Mouse (Mus musculus): ENCODE measurements around the gene Krtap1-4. TPM values are rescaled to one million over a fixed set of nuclear protein-coding genes. Genes with fewer than 3 reads are reported as not detected.

The Krtap1-4 gene
- polyA plus RNA-seq, 1 experiment from 2014 or later = not detected

DNA sequence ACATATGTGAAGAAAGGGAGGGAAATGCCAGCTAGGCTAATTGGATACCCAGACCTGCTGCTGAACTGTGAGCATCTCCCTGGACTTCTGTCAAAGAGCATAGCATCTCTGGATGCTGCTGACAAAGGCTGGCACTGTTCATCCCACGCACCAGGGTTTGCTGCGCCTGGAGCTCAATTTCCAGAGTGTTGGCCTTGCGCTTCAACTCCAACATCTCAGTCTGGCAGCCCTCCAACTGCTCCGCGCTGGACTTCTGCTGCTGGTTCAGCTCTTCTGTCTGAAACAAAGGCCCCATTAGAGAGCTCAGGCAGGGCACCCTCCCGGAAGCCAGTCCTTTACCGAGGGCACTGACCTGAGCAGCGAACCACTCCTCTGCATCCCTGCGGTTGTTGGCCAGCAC, 43.7 kb downstream of the Krtap1-4 start:
- H3K4me3 ChIP-seq = no peak overlapping the region
- H3K36me3 ChIP-seq (ENCODE audit: poor library complexity, severe bottlenecking) = no peaks in the 10 kb centered on the region
- no peak overlapping the region for H3K4me2 ChIP-seq
- WGBS = 53% methylated on average over 9 of the region's 9 CpGs
- H3K9me3 ChIP-seq (replicated peaks) = no peaks in the 10 kb centered on the region
- H3K27ac ChIP-seq = no peak overlapping the region; the same call in 1 of the 2 replicates
- peaks cover 7% of the 10 kb centered on the region; the same call in 1 of the 2 replicates for H3K4me1 ChIP-seq
- no peak overlapping the region for H3K9ac ChIP-seq
- no peaks in the 10 kb centered on the region for H3K27me3 ChIP-seq
- no peak for ATAC-seq

Other genes starting within 250 kb of the Krtap1-4 start
- gene Krt26, start 245.7 kb downstream of the Krtap1-4 start, polyA plus RNA-seq (2015; fragmentation: Nextera tagmentation; extraction: Ambion mirVana) = 0.09 TPM in 1 of 2 replicates, not detected in the other
- gene Krt27, start 232.6 kb downstream of the Krtap1-4 start, polyA plus RNA-seq (2015; fragmentation: Nextera tagmentation; extraction: Ambion mirVana) = not detected in 2 replicates
- gene Krt28, start 208.8 kb downstream of the Krtap1-4 start, polyA plus RNA-seq (2015; fragmentation: Nextera tagmentation; extraction: Ambion mirVana) = 0.17 and 0.21 TPM in 2 replicates
- 31.4 and 39.8 TPM in 2 replicates for gene Krt10, start 194.3 kb downstream of the Krtap1-4 start, polyA plus RNA-seq (2015; fragmentation: Nextera tagmentation; extraction: Ambion mirVana)
- 0.15 TPM in 1 of 2 replicates, not detected in the other for gene Krt12, start 161.4 kb downstream of the Krtap1-4 start, polyA plus RNA-seq (2015; fragmentation: Nextera tagmentation; extraction: Ambion mirVana)
- gene Krt20, start 145.5 kb downstream of the Krtap1-4 start, polyA plus RNA-seq (2015; fragmentation: Nextera tagmentation; extraction: Ambion mirVana) = 0.11 TPM in 1 of 2 replicates, not detected in the other
- not detected in 2 replicates for gene Krt23, start 90.5 kb downstream of the Krtap1-4 start, polyA plus RNA-seq (2015; fragmentation: Nextera tagmentation; extraction: Ambion mirVana)
- not detected in 2 replicates for gene Krt39, start 62.3 kb downstream of the Krtap1-4 start, polyA plus RNA-seq (2015; fragmentation: Nextera tagmentation; extraction: Ambion mirVana)
- not detected in 2 replicates for gene Krt40, start 40.5 kb downstream of the Krtap1-4 start, polyA plus RNA-seq (2015; fragmentation: Nextera tagmentation; extraction: Ambion mirVana)
- gene Krtap3-3, start 32.8 kb downstream of the Krtap1-4 start, polyA plus RNA-seq (2015; fragmentation: Nextera tagmentation; extraction: Ambion mirVana) = not detected in 2 replicates
- gene Krtap3-2, start 26.8 kb downstream of the Krtap1-4 start, polyA plus RNA-seq (2015; fragmentation: Nextera tagmentation; extraction: Ambion mirVana) = not detected in 2 replicates
- gene Gm11939, start 24.2 kb downstream of the Krtap1-4 start, polyA plus RNA-seq (2015; fragmentation: Nextera tagmentation; extraction: Ambion mirVana) = not detected in 2 replicates
- gene Krtap3-1, start 17.0 kb downstream of the Krtap1-4 start, polyA plus RNA-seq (2015; fragmentation: Nextera tagmentation; extraction: Ambion mirVana) = not detected in 2 replicates
- gene Krtap1-5, start 2.6 kb downstream of the Krtap1-4 start, polyA plus RNA-seq (2015; fragmentation: Nextera tagmentation; extraction: Ambion mirVana) = not detected in 2 replicates
- gene Krtap1-3, start 7.7 kb upstream of the Krtap1-4 start, polyA plus RNA-seq (2015; fragmentation: Nextera tagmentation; extraction: Ambion mirVana) = not detected in 2 replicates
- gene Krtap9-3, start 14.5 kb upstream of the Krtap1-4 start, polyA plus RNA-seq (2015; fragmentation: Nextera tagmentation; extraction: Ambion mirVana) = not detected in 2 replicates
- not detected in 2 replicates for gene Gm11938, start 19.7 kb upstream of the Krtap1-4 start, polyA plus RNA-seq (2015; fragmentation: Nextera tagmentation; extraction: Ambion mirVana)
- not detected in 2 replicates for gene Gm11937, start 26.5 kb upstream of the Krtap1-4 start, polyA plus RNA-seq (2015; fragmentation: Nextera tagmentation; extraction: Ambion mirVana)
- not detected in 2 replicates for gene Krtap2-4, start 31.2 kb upstream of the Krtap1-4 start, polyA plus RNA-seq (2015; fragmentation: Nextera tagmentation; extraction: Ambion mirVana)
- gene Gm11562, start 36.8 kb upstream of the Krtap1-4 start, polyA plus RNA-seq (2015; fragmentation: Nextera tagmentation; extraction: Ambion mirVana) = not detected in 2 replicates
- not detected in 2 replicates for gene Krtap4-1, start 44.6 kb upstream of the Krtap1-4 start, polyA plus RNA-seq (2015; fragmentation: Nextera tagmentation; extraction: Ambion mirVana)
- not detected in 2 replicates for gene Krtap4-2, start 51.4 kb upstream of the Krtap1-4 start, polyA plus RNA-seq (2015; fragmentation: Nextera tagmentation; extraction: Ambion mirVana)
- not detected in 2 replicates for gene Krtap4-7, start 60.4 kb upstream of the Krtap1-4 start, polyA plus RNA-seq (2015; fragmentation: Nextera tagmentation; extraction: Ambion mirVana)
- not detected in 2 replicates for gene Gm11555, start 66.6 kb upstream of the Krtap1-4 start, polyA plus RNA-seq (2015; fragmentation: Nextera tagmentation; extraction: Ambion mirVana)
- not detected in 2 replicates for gene Gm11563, start 75.3 kb upstream of the Krtap1-4 start, polyA plus RNA-seq (2015; fragmentation: Nextera tagmentation; extraction: Ambion mirVana)
- gene Krtap4-6, start 82.3 kb upstream of the Krtap1-4 start, polyA plus RNA-seq (2015; fragmentation: Nextera tagmentation; extraction: Ambion mirVana) = not detected in 2 replicates
- not detected in 2 replicates for gene Gm14190, start 107.1 kb upstream of the Krtap1-4 start, polyA plus RNA-seq (2015; fragmentation: Nextera tagmentation; extraction: Ambion mirVana)
- gene Gm14180, start 150.6 kb upstream of the Krtap1-4 start, polyA plus RNA-seq (2015; fragmentation: Nextera tagmentation; extraction: Ambion mirVana) = not detected in 2 replicates
- gene Gm11595, start 189.3 kb upstream of the Krtap1-4 start, polyA plus RNA-seq (2015; fragmentation: Nextera tagmentation; extraction: Ambion mirVana) = not detected in 2 replicates
- not detected in 2 replicates for gene Krtap4-8, start 197.1 kb upstream of the Krtap1-4 start, polyA plus RNA-seq (2015; fragmentation: Nextera tagmentation; extraction: Ambion mirVana)
- not detected in 2 replicates for gene Krtap4-9, start 201.5 kb upstream of the Krtap1-4 start, polyA plus RNA-seq (2015; fragmentation: Nextera tagmentation; extraction: Ambion mirVana)
- gene Gm11596, start 209.8 kb upstream of the Krtap1-4 start, polyA plus RNA-seq (2015; fragmentation: Nextera tagmentation; extraction: Ambion mirVana) = not detected in 2 replicates
- gene Gm11569, start 215.3 kb upstream of the Krtap1-4 start, polyA plus RNA-seq (2015; fragmentation: Nextera tagmentation; extraction: Ambion mirVana) = not detected in 2 replicates
- gene Gm11554, start 220.8 kb upstream of the Krtap1-4 start, polyA plus RNA-seq (2015; fragmentation: Nextera tagmentation; extraction: Ambion mirVana) = not detected in 2 replicates
- gene Krtap4-13, start 226.2 kb upstream of the Krtap1-4 start, polyA plus RNA-seq (2015; fragmentation: Nextera tagmentation; extraction: Ambion mirVana) = not detected in 2 replicates
- gene Gm11564, start 232.0 kb upstream of the Krtap1-4 start, polyA plus RNA-seq (2015; fragmentation: Nextera tagmentation; extraction: Ambion mirVana) = not detected in 2 replicates

Measured in forebrain, embryonic 13.5 days (tissue).